Mouse (Mus musculus) G1E-ER4 (cell line): ENCODE measurements around the gene Tmem114. TPM values are rescaled to one million over a fixed set of nuclear protein-coding genes. Genes with fewer than 3 reads are reported as not detected.

Experiments
- GATA1 ChIP-seq: IDR thresholded peaks from one replicate; pipeline ENCODE4 v1.8.0; 2012; ENCODE audit warnings: low read length, inconsistent platforms
- polyA plus RNA-seq: library from polyadenylated mRNA; stranded (reverse); fragments of >175 nt; gene quantifications from 2 replicates; pipeline ENCODE4 v1.2.3, GENCODE M21; 2012

Tmem114 gene
- polyA plus RNA-seq, 1 experiment, result not detected

DNA sequence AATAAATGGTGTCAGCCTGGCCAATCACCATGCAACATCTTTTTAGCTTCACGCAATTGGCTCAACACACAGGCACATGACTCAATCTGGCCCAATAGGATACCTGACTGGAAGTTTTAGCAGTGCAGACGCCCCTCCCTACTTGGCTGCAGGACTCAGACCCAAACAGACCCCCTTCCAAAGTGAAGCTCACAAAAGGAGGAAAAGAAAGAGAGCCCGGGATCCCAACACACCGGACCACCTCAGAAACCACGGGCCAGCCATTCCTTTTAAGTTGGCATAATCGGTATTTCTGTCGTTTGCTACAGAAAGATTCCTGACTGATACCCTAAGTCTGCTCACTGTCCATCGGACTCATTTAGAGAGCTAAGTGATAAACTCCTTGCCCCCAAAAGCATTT, 5.3 kb downstream of the Tmem114 start:
- TF ChIP-seq GATA1, result no peak

DNA sequence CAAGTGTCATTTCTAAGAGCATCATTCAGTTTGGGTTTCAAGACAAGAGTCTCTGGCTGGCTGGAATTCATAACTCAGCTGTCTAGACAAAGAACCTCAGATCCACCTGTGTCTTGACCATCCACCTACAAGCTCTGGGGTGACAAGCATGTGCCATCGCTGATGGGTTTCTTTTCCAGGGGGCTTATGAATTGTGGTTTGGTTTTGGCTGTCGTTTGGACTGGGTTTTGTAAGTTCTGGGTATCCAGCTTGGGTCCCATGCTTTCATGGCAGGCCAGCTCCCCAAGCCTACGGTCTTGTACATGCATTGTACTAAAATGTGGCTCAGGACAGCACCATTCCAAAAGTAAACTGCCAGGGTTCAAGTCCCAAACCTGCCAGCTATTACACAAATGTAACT, 6.8 kb downstream of the Tmem114 start:
- no peak for TF ChIP-seq GATA1

DNA sequence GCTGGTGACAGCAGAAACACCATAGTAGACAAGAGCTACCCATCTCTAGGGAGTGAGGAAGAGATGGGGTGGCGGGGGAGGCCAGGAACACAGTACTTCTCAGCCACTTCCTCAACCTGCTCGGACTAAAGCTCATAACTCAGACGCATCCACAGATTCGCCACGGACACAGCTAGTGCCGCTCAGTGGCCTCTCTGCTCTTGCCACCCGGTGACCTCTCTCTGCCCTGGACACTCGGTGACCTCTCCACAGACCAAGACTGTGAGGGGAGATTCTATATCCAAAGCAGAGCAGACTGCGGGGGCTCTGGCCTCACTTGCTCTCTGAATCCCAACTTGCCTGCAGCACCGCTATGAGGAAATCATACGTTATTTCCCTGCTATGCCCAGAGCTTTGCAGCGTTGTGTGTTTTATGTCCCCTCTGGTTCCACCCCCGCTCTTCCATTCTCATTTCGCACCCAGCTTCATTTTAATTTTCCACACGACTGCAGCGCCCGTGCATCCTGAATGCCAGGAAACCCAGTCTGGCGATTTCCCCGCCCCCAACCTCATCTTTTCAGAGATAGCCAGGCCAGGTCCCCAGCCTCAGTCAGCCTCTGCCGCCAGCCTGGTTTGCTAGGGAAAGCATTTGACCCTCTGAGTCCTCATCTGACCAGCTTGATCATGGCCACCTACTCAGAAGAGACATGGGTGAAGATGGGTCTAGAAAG, 7.8 kb downstream of the Tmem114 start:
- TF ChIP-seq GATA1, result no peak

DNA sequence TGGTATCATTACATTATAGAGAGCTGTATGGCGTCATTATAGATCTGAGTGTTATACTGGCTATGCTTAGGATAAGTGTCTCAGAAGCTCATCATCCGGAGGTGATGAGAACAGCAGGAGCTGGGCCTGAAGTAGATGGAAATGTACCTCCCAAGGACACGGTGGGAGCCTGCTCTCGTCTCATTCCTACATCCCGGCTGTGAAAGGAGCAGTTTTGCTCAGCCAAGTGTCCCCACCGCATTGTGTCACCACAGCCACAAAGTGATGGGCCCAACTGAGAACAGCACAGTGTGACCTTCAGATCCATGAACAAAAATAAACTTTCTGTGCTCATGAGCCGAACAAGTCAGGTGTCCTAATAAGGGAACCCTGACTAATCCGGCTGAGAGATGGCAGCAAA, 8.9 kb downstream of the Tmem114 start:
- no peak for TF ChIP-seq GATA1

DNA sequence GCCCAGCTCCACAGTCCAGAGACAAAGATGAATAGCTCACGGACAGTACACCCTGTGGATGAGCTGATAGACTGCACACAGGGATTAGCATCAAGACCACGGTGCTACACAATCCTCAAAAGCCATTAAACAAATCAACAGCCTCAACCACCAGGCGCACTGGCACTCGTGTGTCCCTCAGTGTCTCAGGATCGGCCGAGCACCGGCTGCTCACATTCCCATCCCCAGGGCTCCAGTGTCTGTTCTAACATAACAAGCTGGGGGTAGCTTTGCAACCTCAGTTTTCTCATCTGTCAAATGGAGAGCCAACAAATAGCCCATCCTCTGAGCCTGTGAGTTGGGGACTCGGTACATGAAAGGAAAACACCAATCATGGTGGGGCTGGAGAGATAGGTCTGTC, 11.5 kb downstream of the Tmem114 start:
- TF ChIP-seq GATA1, result no peak

DNA sequence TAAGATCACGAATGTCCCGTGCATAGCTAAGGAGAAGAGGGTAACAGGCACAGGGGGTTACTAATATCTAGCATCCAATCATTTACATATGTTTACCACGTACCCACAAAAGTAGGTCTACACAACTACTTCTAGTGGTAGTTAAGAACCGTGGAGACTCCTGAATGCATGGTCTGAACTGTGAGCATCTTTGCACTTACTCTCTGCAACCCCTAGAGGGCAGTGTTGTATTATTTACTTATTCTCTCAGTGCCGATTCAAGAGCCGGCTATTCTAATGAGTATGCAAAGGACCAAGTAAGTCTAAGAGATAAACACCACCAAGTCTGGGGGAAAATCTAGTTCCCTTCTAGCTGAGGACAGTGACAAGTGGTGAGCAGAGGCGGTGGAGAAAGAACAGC, 12.7 kb downstream of the Tmem114 start:
- no peak for TF ChIP-seq GATA1

DNA sequence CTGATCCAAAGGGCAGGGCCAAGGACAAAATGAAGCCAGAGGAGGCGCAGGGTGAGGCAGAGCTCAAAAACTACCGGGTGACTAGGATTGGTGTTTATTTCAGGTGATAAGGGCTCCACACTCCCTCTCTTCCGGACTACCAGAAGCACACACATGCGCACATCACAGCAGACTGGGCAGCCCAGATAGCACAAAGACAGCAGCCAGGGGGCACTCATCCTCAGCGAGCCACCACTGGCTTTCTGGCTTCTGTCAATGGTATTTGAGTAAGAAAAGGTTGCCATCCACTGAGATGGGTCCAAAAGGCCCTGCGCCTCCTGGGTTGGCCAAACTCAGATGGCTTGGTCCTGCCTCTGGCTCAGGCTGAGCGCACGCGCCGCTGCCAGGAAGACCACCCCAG, 15.7 kb downstream of the Tmem114 start:
- no peak for TF ChIP-seq GATA1

DNA sequence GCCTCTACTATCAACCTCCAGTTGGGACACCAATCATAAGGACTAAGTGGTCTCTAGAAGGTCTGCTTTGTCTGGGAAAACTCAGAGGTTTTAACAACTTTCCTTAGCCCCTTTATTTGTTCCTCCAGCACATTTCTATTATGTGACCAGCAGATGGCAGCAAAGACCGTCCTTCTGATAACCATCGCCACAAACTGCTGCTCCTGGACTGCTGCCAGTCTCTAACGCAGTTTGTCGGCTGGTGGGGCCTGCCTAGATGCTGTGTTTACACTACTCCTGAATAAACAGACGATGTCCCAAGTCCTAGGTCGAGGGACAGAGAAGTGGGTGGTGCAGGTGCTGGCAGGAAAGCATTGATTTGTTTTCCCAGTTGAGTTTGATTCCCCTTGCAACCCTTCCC, 18.2 kb downstream of the Tmem114 start:
- TF ChIP-seq GATA1, result no peak

DNA sequence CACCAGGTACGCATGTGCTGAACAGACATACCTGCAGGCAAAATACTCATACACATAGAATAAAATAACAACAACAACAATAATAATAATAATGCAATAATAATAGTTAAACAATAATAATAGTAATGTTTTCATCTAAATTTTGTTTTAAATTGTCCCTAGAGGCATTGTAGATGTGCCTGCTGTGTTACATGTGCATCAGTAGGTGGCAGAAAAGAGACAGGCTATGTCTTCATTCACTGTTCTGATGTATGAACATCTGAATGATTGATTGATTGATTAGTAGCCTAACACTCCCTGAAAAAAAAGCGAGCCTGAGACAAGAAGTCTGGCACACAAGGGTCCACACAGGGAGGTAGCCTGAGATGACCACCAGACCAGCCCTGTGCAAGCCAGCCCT, 22.3 kb downstream of the Tmem114 start:
- no peak for TF ChIP-seq GATA1

DNA sequence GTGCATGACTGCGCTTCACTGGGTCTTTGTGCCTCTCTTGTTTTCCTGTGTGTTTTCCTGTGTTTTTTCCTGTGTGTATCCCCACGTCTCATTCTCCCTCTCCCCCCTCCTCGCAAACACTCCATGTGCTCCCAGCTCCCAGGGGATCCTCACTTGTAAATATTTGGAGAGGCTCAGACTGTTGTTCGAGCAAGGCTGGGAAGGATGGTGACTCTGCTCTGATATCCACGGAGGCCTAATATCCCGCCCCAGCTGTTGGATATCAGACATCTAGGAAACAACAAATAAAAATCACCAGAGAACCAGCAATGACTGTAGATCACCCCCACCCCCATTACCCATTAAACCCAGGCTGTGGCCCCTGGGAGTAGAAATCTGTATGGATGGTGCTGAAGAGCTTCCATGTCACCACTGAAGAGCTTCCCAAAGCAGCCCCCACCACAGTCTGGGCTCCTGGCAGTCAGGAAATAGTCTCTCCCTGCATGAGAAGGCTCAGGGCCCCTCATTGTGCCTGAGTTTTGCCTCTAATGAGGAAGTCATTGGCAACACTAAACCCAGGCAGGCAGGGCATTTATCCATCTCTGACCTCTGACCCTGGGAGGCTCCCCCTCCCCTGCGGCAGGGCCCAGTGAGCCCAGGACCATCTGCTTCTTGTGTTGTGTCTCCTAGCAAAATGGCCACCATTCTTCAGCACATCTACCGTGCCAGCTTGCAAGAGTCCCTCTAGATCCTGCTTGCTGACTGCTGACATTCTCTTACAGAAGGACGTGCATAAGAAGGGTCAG, 23.6 kb downstream of the Tmem114 start:
- no peak for TF ChIP-seq GATA1

DNA sequence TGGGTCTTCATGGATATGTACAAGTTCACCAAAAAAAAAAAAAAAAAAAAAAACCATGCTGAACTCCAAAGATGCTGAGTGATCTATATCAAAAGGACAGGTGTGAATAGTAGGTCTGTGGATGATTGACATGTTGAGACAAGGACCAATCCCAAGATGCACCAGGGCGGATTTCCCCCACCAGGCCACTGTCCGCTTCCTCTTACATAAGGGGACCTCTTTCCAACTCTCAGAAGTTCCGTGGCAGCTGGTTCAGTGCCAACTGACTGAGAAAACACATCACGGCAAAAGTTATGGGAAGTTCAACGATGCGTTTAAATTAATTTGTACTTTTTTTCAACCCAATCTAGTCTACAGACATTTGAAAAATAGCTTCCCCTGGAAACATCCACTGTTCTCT, 25.1 kb downstream of the Tmem114 start:
- no peak for TF ChIP-seq GATA1

DNA sequence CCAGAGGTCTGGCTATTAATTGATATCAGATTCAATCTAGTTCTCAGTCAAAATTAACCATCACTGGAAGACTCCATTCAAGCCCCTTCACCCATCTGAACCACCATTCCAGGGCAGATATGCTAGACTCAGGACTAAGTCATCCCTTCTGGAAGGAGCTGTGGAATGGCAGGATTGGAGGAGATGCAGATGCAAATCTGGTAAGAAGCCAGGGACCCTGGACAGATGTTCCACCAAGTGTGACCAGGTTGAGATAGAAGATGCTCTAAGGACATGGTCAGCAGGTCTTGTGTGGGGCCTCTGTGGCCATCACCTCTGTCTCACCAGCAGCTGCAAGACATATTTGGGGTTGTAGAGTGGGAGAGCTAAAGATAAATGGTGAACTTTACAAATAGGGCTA, 30.0 kb downstream of the Tmem114 start:
- TF ChIP-seq GATA1, result no peak

DNA sequence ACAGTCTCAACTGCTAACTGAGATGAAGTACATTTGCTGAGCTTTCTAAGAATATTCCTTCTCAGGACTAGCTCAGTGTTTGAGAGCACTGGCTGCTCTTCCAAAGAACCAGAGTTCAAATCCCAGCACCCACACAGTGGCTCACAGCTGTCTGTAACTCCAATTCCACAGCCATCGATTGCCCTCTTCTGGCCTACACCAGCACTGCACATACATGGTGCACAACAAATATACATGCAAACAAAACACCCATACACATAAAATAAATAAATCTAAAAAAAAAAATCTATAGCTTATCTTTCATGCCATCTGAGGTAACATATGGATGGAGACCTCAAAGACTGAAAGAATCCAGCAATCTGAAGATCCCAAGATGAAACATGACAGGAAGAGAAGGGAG, 36.4 kb downstream of the Tmem114 start:
- no peak for TF ChIP-seq GATA1

DNA sequence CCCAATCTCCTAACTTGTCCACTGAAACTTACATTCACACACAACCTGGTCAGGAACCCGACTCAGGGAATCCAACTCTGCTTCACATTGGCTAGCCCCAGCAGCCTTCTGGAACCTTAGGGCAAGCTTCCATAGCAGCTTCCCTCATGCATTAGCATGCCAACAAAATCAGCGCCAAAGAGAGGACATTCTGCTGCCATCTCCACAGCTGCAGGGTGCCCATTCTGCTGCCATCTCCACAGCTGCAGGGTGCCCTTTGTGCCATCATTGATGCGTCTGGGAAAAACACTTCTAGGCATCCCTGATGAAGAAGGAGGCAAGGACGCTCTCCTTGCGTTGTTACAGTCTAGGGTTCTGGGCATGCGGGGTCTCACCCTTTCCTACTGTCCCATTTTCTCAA, 38.5 kb downstream of the Tmem114 start:
- TF ChIP-seq GATA1, result no peak

DNA sequence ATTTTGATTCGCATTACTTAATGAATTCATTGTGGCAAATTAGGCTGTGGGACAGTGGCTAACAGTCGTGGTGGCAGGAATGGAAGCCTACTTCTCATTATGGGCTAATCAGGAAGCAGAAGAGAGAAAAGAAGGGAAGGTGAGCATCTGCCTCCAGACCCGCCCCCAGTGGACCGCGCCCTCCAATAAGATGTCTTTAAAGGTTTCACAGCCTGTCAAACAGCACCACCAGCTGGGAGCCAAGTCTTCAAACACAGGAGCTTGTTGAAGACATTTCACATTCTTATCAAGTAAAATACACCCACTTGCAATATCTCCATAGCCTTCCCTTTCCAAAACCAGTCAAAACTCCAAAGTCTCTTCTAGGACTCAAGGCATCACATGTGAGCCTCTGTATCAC, 39.3 kb downstream of the Tmem114 start:
- TF ChIP-seq GATA1, result no peak

DNA sequence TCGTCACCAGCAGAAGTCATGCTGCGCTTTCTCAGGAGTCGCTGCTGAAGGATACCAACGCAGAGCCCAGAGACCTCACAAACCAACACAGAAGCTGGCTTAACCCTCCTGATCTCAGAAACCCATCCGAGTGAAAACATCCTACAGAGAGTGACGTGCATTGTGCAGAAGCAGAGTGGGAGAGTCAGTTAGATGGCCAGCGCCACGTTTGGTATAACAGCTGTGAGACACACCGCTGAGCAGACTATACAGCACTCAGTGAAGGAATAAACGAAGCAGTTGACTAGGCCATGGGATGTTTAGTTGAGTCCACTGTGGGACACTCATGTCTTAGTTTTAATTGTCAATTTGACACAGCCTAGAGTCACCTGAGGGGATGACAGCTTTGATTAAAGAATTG, 40.2 kb downstream of the Tmem114 start:
- no peak for TF ChIP-seq GATA1

DNA sequence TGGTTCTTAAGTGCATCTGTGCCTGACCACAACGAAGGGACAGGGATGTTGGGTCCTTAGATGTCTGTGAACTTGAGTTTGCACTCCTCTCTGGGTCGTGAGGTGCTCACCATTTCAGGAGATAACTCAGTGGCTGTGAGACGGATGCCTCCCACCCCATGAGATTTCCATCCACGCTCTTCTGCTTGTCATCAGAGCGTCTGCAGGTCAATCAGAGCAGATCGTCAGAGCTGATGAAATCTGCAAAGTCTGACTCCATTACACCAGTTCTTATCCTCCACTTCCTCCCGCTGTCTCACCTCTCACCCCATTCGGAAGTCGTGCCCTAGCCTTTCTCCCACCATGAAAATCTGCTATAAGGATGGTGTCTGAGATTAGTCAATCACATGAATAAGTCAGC, 41.5 kb downstream of the Tmem114 start:
- TF ChIP-seq GATA1, result no peak
